In genomic region chr5:33936120-33936707, GRCm38 (mm10) we compare ENCODE assay signal across 8 mouse cellular contexts. TPM values are rescaled to one million over a fixed set of nuclear protein-coding genes. Genes with fewer than 3 reads are reported as not detected.
A peak's percentile ranks its signal among the peaks of the same experiment; 100 is the strongest.
DNase-seq lines count a peak whose midpoint lies in the region; ATAC-seq and TF ChIP-seq lines count a peak whose summit lies in the region.

Nelfa (minus strand) TSS chr5:33936413.

- TF ChIP-seq CTCF in heart, adult 2 months (IDR thresholded peaks at IDR 0.05): no peak; the same call in none of the 2 replicates

- peaks cover 17% of the 10 kb centered on the region; the same call in 1 of the 2 replicates for H3K36me3 ChIP-seq in embryonic facial prominence, embryonic 14.5 days (ENCODE audit: control insufficient read depth, insufficient read depth, low read length)
- peaks cover 5% of the 10 kb centered on the region for H3K36me3 ChIP-seq in heart, adult 2 months (ENCODE audit: control insufficient read depth, insufficient read depth, low read length)
- H3K36me3 ChIP-seq in limb, embryonic 13.5 days: peaks cover 17% of the 10 kb centered on the region
- no peaks in the 10 kb centered on the region for H3K36me3 ChIP-seq in midbrain, embryonic 16.5 days (ENCODE audit: control insufficient read depth, insufficient read depth, low read length)

- peak within 1 kb of the TSS; percentile 78 for H3K4me3 ChIP-seq in embryonic facial prominence, embryonic 14.5 days (ENCODE audit: low read depth, low read length)
- peak within 1 kb of the TSS; percentile 97 for H3K4me3 ChIP-seq in heart, adult 2 months
- peak within 1 kb of the TSS; percentile 86 for H3K4me3 ChIP-seq in limb, embryonic 13.5 days
- peak within 1 kb of the TSS; percentile 70 for H3K4me3 ChIP-seq in midbrain, embryonic 16.5 days (ENCODE audit: low read depth, low read length)

- H3K27me3 ChIP-seq in embryonic facial prominence, embryonic 14.5 days (replicated peaks; ENCODE audit: control insufficient read depth, insufficient read depth, low read length): no peaks in the 10 kb centered on the region
- H3K27me3 ChIP-seq in heart, adult 2 months (ENCODE audit: control insufficient read depth, insufficient read depth, low read length): no peaks in the 10 kb centered on the region
- no peaks in the 10 kb centered on the region for H3K27me3 ChIP-seq in limb, embryonic 13.5 days
- H3K27me3 ChIP-seq in midbrain, embryonic 16.5 days (ENCODE audit: control insufficient read depth, insufficient read depth, low read depth, low read length): no peaks in the 10 kb centered on the region

- DNase-seq in 3T3-L1 (ENCODE audit: low read depth, low spot score): peak; percentile 99
- DNase-seq in adrenal gland, postnatal 4 days (ENCODE audit: low spot score in 2 of 2): peak; percentile 91 to 97
- DNase-seq in embryonic facial prominence, embryonic 14.5 days (ENCODE audit: low spot score): peak; percentile 100
- peak; percentile 98 to 99 for DNase-seq in heart, adult 2 months
- peak; percentile 98 to 99 for DNase-seq in kidney, adult 8-10 months
- peak; percentile 92 to 98 for DNase-seq in spleen, postnatal 10 days (ENCODE audit: low spot score in 2 of 2)

- TF ChIP-seq EP300 in heart, adult 2 months (IDR thresholded peaks at IDR 0.05; ENCODE audit: insufficient read depth, low read depth, low read length): peak; percentile 81

- peaks cover 17% of the 10 kb centered on the region; the same call in 1 of the 2 replicates for H3K9me3 ChIP-seq in embryonic facial prominence, embryonic 14.5 days (ENCODE audit: control insufficient read depth, low read length)
- H3K9me3 ChIP-seq in limb, embryonic 13.5 days: peaks cover 17% of the 10 kb centered on the region
- no peaks in the 10 kb centered on the region for H3K9me3 ChIP-seq in midbrain, embryonic 16.5 days (replicated peaks; ENCODE audit: control insufficient read depth, low read length, poor library complexity, severe bottlenecking)

- H3K4me2 ChIP-seq in embryonic facial prominence, embryonic 14.5 days (ENCODE audit: low read depth, low read length): peak within 1 kb of the TSS; percentile 68
- peak within 1 kb of the TSS; percentile 69 for H3K4me2 ChIP-seq in limb, embryonic 13.5 days (replicated peaks)
- H3K4me2 ChIP-seq in midbrain, embryonic 16.5 days (ENCODE audit: low read length): peak within 1 kb of the TSS; percentile 87

- peak; percentile 95 for TF ChIP-seq POLR2A in heart, adult 2 months (IDR thresholded peaks at IDR 0.05; ENCODE audit: insufficient read depth, low read depth, low read length)

- intact Hi-C loops in heart, adult 2 months (cut with DNase I): loop anchor here (5.0 kb wide), 4 partner anchors 119 to 304 kb away; partner anchors contain the start of genes Letm1, Tacc3 and Tmem129

- peaks cover 18% of the 10 kb centered on the region for H3K4me1 ChIP-seq in embryonic facial prominence, embryonic 14.5 days (ENCODE audit: control insufficient read depth, insufficient read depth, low read length)
- H3K4me1 ChIP-seq in heart, adult 2 months (ENCODE audit: control insufficient read depth, insufficient read depth, low read length): peaks cover 8% of the 10 kb centered on the region
- peaks cover 25% of the 10 kb centered on the region for H3K4me1 ChIP-seq in limb, embryonic 13.5 days
- H3K4me1 ChIP-seq in midbrain, embryonic 16.5 days (ENCODE audit: control insufficient read depth, insufficient read depth, low read length): peaks cover 29% of the 10 kb centered on the region

- peak; percentile 98 for ATAC-seq in embryonic facial prominence, embryonic 14.5 days (ENCODE audit: low read depth)
- peak; percentile 98 for ATAC-seq in limb, embryonic 13.5 days (ENCODE audit: low FRiP score, low read depth)
- ATAC-seq in midbrain, embryonic 16.5 days: peak; percentile 98

- H3K9ac ChIP-seq in embryonic facial prominence, embryonic 14.5 days (ENCODE audit: low read depth, low read length): peak within 1 kb of the TSS; percentile 89
- peak within 1 kb of the TSS; percentile 96 for H3K9ac ChIP-seq in heart, adult 2 months (ENCODE audit: low read depth, low read length)
- peak within 1 kb of the TSS; percentile 94 for H3K9ac ChIP-seq in limb, embryonic 13.5 days
- H3K9ac ChIP-seq in midbrain, embryonic 16.5 days (ENCODE audit: low read depth, low read length): peak within 1 kb of the TSS; percentile 84

- peak within 1 kb of the TSS; percentile 91 for H3K27ac ChIP-seq in embryonic facial prominence, embryonic 14.5 days (replicated peaks; ENCODE audit: low read depth, low read length)
- H3K27ac ChIP-seq in heart, adult 2 months: peak within 1 kb of the TSS; percentile 88
- peak within 1 kb of the TSS; percentile 92 for H3K27ac ChIP-seq in limb, embryonic 13.5 days
- H3K27ac ChIP-seq in midbrain, embryonic 16.5 days (ENCODE audit: low read length): peak within 1 kb of the TSS; percentile 94

- H3K79me2 ChIP-seq in heart, adult 2 months (replicated peaks; ENCODE audit: control insufficient read depth, insufficient read depth, low read length): peaks cover 6% of the 10 kb centered on the region

- under 1% methylated on average over 39 of the region's 61 CpGs for WGBS in embryonic facial prominence, embryonic 14.5 days
- under 1% methylated on average over 61 of the region's 61 CpGs for WGBS in heart, adult 2 months
- WGBS in limb, embryonic 13.5 days: under 1% methylated on average over 61 of the region's 61 CpGs
- under 1% methylated on average over 61 of the region's 61 CpGs for whole genome bisulfite sequencing in midbrain, embryonic 16.5 days

RNA-seq across cellular contexts. Expression of gene Nelfa, which starts in this region (rescaled TPM):
- total RNA-seq in adrenal gland, postnatal 4 days (2021): 10 to 100 TPM; 31.1 to 32.7 TPM
- 46.7 and 51.1 TPM in 2 replicates for polyA plus RNA-seq in embryonic facial prominence, embryonic 14.5 days (2014; fragmentation: Nextera tagmentation; extraction: Ambion mirVana)
- 10 to 100 TPM; 10.3 to 10.4 TPM for total RNA-seq in heart, adult 2 months (2021)
- 15.8 and 18.4 TPM in 2 replicates for polyA plus RNA-seq in heart, adult 2 months (2012; rRNA removed)
- 64.7 and 70.5 TPM in 2 replicates for polyA plus RNA-seq in limb, embryonic 13.5 days (2015; fragmentation: Nextera tagmentation; extraction: Ambion mirVana)
- polyA plus RNA-seq in midbrain, embryonic 16.5 days (2015; fragmentation: Nextera tagmentation; extraction: Ambion mirVana): 38.9 and 40.4 TPM in 2 replicates

Comparison
In these comparisons a context has a peak if more than half of its experiments do, and no peak if none do; other contexts are left out.
1. Peak in every context shown above with its lines: DNase-seq, ATAC-seq, H3K4me3 ChIP-seq and H3K27ac ChIP-seq.